Mouse (Mus musculus) ovary, postnatal 36 days (tissue): ENCODE measurements at regions not wholly inside any gene's neighbourhood (a gene's known extent, or its start where the extent isn't known, plus 50 kb on each side); places are given as distances from the start of the nearest gene placed in this dataset.

Experiments
- DNase-seq: peaks from one replicate; pipeline ENCODE4 v3.0.0; 2022; ENCODE audit warnings: low spot score, mixed read lengths

- no peak for DNase-seq
These were observed 667.8 kb upstream of the Tmem132c start for GRCm38 (mm10) chr5:126573766-126574165.

- DNase-seq = no peak
These were observed 643.8 kb upstream of the Tmem132c start for GRCm38 (mm10) chr5:126597786-126598330.

- DNase-seq = no peak
These were observed 642.0 kb upstream of the Tmem132c start for GRCm38 (mm10) chr5:126599561-126599960.

- no peak for DNase-seq
These were observed 634.9 kb upstream of the Tmem132c start for GRCm38 (mm10) chr5:126606756-126607155.

- no peak for DNase-seq
These were observed 629.0 kb upstream of the Tmem132c start for GRCm38 (mm10) chr5:126612571-126612970.

GRCm38 (mm10) chr5:126622551-126622950, 619.1 kb upstream of the Tmem132c start:
- no peak for DNase-seq

GRCm38 (mm10) chr5:126623205-126623604, 618.4 kb upstream of the Tmem132c start:
- DNase-seq = peak; percentile 21

- no peak for DNase-seq
These were observed 611.8 kb upstream of the Tmem132c start for GRCm38 (mm10) chr5:126629826-126630225.

GRCm38 (mm10) chr5:126650415-126650814, 591.2 kb upstream of the Tmem132c start:
- no peak for DNase-seq

- DNase-seq = peak; percentile 29
These were observed 590.2 kb upstream of the Tmem132c start for GRCm38 (mm10) chr5:126651367-126651766.

- DNase-seq = no peak
These were observed 579.0 kb upstream of the Tmem132c start for GRCm38 (mm10) chr5:126662648-126663047.

GRCm38 (mm10) chr5:126671156-126671555, 570.5 kb upstream of the Tmem132c start:
- no peak for DNase-seq

GRCm38 (mm10) chr5:126680262-126680661, 561.3 kb upstream of the Tmem132c start:
- no peak for DNase-seq

GRCm38 (mm10) chr5:126699314-126699713, 542.3 kb upstream of the Tmem132c start:
- no peak for DNase-seq

GRCm38 (mm10) chr5:126703516-126704282, 537.9 kb upstream of the Tmem132c start:
- DNase-seq = no peak

- no peak for DNase-seq
These were observed 535.7 kb upstream of the Tmem132c start for GRCm38 (mm10) chr5:126705871-126706270.

GRCm38 (mm10) chr5:126706701-126707100, 534.9 kb upstream of the Tmem132c start:
- no peak for DNase-seq

GRCm38 (mm10) chr5:126714672-126715071, 526.9 kb upstream of the Tmem132c start:
- DNase-seq = no peak

- no peak for DNase-seq
These were observed 523.2 kb upstream of the Tmem132c start for GRCm38 (mm10) chr5:126718421-126718820.

GRCm38 (mm10) chr5:126721300-126721699, 520.3 kb upstream of the Tmem132c start:
- no peak for DNase-seq

GRCm38 (mm10) chr5:126723304-126724295, 518.0 kb upstream of the Tmem132c start:
- no peak for DNase-seq

- DNase-seq = no peak
These were observed 517.3 kb upstream of the Tmem132c start for GRCm38 (mm10) chr5:126724329-126724728.
